Mouse (Mus musculus): ENCODE measurements around the gene Trmt11.
"Not testable (repeated sequence)": the region's sequence is repeated elsewhere in the genome, so short reads cannot be mapped to it uniquely, and the experiment has no call there.

Gene Trmt11

DNA sequence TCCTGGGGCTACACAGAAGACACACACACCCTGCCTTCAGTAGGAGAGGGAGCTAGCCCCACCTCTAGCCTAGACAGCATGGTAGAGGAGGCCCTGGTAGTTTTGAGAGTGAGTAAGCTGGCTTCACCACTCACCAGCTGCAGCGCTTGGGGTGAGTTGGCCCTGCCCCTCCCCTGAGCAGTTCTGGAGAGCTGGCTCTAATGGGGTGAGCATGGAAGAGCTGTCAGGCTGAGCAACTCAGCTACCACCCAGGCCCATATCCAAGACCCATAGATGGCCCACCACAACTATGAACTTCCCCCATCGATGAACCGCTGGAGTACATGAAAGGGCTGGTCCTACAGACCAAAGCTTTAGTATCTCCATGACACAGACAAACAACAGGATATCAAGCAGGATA is 35.9 kb downstream of the Trmt11 start:
- DNase-seq (ENCODE audit: low read depth, low spot score), result no peak

DNA sequence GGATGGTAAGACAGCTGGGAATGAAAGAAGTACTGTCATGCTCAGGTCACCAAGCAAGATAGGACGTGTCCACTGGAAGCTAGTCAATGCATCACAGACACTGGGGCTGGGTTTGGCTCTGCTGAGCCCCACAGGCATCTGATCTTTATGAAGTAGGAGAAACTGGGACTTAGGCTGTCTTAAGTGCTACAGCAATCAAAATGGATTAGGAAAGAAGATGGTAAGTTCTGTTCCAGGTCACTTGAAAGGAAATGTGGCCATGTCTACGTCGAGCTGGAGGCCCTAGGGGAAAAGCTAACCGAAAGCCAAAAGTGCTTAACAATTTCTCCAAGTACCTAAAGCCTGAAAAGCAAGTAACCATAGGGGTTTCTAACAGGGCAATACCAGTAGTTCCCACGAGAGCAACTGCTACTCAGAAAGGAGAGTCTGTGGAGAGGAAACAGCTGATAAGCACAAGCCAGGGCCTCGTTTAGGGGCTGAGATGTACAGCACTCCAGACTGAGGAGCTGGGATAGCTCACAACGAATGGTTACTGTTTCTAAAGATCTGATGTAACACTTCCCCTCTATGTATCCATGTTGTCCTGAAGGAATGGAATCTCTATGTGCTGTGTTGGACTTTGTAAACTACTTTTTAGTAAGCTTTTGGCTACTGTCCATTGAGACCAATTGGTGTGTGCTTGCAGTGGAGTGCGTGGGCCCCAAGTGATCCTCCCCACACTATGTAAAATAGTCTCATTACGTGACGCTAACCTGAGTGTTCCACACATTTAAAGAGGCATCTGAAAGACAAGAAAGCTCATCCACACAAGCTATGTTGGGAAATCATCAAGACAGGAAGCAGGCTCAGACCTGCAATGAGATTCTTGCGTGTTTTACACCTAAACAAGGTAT is 44.6 kb downstream of the Trmt11 start:
- no peak for DNase-seq (ENCODE audit: low read depth, low spot score)

DNA sequence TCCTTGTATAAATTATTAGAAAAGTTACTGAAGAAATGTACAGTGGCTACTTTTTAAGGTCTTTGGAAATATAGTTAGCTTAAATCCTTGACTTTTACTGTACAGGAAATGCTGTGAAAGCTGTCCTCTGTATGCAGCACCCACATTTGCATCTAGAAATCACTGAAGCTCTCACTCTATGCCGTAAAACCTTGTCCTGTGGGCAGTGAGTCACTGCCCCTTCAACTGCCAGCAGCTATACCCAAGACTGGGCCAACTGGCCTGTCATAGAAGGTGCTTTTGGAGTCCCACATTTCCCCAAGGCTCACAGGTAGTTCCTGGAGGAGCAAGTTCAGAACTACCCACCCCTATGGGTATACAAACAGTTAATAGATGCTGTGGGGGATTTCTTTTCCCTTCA is 48.2 kb downstream of the Trmt11 start:
- DNase-seq (ENCODE audit: low read depth, low spot score), result no peak

DNA sequence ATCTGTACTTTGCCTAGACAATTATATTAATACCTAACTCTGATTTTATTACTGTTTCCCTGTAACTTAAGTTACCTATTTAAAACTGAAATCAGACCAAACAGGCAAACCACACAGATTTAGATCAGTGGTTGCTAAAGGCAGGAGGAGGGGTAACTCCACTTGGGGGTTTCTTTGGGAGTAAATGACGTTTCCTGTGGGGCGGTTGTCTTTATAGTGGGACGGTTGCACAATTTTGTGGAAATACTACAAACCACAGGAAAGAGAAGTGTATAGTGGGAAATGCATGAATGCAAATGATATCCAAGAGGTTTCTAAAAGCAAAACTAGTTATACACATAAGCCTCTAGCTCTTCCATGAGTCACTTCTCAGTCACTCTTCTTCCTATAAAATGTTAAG is 50.6 kb downstream of the Trmt11 start:
- DNase-seq (ENCODE audit: low read depth, low spot score), result no peak

DNA sequence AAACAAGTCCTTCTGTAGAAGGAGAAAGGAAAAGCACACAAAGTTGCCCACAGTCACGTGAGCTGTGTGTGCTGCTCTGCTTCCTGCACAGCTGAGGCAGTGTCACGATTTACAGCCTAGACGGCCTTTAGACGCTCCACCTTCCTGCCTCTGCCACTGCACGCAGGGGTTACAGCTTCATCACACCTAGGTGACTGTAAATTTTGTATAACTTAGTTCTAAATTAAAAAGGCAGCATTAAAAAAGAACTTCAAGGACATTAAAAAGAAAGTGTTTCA is 62.1 kb downstream of the Trmt11 start:
- no peak for DNase-seq (ENCODE audit: low read depth, low spot score)

DNA sequence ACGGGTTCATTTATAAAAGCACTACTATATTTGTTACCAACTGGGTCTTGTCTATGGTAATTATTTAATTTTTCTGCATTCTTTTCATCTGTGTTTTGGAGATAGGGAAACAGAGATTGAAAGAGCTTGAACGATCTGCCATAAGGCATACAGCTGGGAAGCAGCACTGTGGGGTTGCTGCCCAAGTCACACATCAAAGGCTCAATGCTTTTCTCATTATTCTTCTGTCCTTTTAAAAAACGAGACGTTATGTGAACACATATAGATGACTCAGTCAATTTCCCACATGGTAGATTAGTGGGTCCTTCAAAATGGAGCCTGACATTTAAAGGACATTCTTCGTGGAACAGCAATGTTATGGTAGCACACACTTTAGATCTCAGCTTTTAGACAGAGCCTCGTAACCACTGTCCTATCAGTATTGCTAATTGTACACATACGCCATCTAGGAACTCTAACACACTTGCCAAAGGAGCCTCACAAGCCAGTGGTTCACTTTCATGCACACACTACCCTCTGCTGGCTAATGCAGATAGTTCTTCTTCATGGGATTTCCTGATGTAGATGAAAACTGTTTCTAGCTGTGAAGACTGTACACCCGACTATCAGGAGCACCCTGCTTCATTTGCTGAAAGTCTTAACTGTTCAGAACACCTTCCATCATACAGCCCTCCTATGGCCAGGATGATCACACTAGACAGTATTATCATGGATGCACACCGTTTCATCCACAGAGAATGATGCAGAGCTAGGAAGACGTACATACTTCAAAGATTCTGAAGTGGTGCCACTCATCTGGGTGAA is 62.6 kb downstream of the Trmt11 start:
- peak; percentile 33 for DNase-seq (ENCODE audit: low read depth, low spot score)

DNA sequence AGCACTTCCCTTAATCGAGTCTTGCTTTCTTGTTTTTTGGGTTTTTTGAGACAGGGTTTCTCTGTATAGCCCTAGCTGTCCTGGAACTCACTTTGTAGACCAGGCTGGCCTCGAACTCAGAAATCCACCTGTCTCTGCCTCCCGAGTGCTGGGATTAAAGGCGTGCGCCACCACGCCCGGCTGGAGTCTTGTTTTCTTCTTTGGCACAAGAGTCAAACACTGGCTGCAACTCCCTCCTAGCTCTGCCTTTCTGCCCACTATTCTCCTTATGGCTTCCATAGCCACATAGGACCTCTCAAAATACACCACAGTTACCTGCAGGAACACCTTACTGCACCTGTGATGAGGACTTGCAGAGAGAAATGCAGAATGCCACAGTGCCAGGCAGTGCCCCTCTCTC is 64.6 kb downstream of the Trmt11 start:
- not testable (repeated sequence) for DNase-seq (ENCODE audit: low read depth, low spot score)

DNA sequence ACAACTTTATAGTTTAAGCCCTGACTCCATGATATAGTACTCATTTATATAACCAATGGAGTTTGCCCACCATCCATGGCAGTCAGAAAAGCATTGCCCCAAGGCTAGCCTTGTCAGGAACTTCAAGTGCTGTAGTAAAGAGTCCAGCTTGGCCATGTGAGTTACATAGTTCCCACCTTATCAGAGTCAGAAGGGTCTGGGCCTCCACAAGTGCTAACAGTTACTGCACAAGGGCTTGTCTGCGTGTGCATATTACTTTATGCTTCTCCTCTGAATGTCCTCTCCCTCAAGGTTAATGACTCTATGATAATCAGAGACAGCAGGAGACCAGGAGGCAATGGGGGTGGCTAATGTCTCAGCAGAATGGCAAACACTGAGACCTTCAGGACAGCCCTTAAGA is 73.4 kb downstream of the Trmt11 start:
- DNase-seq (ENCODE audit: low read depth, low spot score), result no peak

DNA sequence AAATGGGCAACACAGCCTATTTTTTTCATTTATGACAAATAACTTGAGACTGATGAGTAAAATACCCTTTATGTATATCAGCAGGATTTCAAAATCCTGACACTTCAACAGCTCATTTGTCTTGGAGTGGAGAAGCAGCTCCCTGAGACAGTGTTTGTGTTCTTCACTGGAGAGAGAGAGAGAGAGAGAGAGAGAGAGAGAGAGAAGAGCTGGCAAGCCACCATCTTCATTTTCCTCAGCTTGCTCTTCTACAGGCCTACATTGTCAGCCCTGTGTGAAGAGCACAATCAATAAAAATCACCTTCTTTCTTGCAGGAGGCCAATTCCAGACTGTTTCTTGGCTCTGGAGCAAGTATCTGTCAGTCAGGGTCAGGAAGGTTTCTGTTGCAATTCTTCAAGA is 78.8 kb downstream of the Trmt11 start:
- DNase-seq (ENCODE audit: low read depth, low spot score), result no peak

DNA sequence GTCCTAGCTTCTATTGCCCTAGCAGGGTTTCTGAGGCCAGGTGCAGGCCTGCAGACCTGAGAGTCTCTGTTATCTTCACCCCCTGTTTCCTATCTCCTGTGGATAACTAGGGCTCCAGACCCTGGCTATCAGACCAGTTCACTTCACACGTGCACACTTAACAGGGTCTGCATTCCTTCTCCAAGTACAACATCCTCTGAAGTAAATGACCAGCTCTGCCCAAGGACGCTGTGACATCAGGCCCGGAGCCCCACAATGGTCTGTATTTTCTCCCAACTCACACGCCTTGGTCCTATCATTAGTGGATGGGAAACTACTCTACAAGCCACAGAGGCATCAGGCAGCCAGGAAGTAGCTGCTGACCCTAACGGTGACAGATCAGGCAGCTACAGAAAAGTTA is 81.4 kb downstream of the Trmt11 start:
- no peak for DNase-seq (ENCODE audit: low read depth, low spot score)

DNA sequence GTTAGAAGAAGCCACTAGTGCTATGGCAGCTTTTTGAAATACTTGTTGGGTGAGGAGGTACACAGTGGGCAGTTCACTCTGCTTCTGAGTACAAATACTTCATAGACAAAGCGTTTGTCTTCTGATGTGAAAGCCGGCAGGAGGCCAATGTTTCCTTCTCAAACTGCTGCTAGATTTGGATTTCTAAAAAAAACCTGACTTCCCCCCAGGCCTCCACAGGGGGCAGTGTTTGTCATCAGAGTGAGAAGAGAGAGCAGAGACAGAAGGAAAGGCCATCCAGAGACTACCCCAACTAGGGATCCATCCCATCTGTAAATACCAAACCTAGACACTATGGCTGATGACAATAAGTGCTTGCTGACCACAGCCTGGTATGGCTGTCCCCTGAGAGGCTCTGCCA is 83.3 kb downstream of the Trmt11 start:
- DNase-seq (ENCODE audit: low read depth, low spot score), result peak; percentile 41

DNA sequence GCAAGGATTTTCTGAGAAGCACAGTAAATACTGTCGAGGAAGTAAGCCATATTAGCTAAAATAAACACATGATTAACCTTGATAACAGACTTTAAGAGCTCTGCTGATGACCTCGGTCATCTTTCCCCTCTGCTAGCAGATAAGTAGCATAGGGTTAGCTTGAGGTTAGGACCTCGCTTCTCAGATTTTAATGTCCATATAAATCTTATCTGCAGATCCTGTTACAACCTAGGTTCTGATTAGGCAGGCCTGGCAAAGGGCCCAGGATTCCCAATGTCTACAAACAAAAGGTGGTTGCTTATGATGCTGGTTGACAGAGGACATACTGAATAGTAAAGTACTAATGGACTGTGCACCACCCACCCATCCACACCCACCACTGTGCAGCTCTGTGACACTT is 83.8 kb downstream of the Trmt11 start:
- DNase-seq (ENCODE audit: low read depth, low spot score), result no peak

DNA sequence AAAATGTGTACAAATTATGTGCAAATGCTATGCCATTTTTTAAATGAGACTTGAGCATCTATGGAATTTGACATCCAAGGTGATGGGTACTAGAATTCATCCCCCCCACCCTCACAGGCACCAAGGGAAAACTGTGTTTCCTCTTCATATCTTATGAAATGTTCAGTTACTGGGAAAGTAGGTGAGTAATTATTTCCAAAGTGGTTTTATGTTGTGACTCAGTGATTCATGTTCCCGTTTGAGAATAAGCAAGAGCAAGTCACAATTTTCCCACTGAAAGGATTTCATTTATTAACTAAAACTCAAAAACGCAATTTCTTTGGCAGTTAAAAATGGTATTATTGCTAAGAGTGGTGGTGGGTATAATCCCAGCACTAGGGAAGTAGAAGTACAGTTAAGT is 95.8 kb downstream of the Trmt11 start:
- no peak for DNase-seq (ENCODE audit: low read depth, low spot score)

DNA sequence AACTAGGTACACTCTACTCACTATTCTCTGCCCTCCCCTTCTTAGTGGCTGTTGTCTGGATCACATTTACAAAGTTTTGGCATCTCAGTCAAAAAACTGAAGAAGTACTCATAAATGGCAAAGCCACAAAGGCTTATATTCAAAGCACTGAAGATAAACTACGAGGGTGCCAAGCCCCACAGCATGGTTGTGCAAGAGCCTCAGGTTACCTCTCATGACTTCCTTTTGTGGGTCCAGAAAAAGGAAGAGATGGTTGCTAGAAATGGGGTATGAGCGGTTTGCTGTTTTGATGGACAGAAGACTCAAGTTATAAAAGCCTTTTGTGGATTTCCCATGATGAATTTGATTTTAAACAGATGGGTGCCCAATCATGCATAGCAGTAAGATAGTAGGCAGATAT is 97.4 kb downstream of the Trmt11 start:
- DNase-seq (ENCODE audit: low read depth, low spot score), result no peak

DNA sequence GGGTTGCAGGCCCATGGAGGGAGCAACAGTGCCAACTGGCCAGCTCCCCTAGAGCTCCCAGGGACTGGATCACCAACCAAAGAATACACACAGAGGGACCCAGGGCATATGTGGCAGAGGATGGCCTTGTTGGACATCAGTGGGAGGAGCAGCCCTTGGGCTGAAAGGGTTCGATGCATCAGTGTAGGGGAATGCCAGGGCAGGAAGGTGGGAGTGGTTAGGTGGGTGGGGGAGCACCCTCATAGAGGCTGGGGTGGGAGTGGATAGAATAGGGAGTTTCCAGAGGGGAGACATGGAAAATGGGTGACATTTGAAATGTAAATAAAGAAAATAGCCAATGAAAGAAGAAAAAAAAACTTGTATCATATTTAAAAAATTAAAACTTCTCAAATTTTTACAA is 97.8 kb downstream of the Trmt11 start:
- DNase-seq (ENCODE audit: low read depth, low spot score), result no peak

DNA sequence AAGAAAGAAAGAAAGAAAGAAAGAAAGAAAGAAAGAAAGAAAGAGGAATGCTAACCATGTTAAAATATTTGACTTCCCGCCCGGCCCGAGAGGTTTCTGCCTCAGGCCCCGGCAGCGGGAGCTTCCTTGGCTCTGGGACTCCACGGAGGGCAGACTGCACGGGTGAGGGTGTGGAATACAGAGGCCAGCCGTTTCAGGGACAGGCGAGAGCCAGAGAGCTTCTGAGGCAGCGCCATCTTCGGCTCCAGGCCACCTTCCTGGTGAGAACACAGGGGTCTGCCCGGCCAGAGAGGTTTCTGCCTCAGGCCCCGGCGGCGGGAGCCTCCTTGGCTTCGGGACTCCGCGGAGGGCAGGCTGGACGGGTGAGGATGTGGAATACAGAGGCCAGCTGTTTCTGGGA is 102.3 kb downstream of the Trmt11 start:
- DNase-seq (ENCODE audit: low read depth, low spot score), result not testable (repeated sequence)

Data from ZHBTc4 (cell line).